Mouse (Mus musculus) kidney, adult 9 months (tissue): Measurements from ENCODE around the gene Gm3424.
A peak's percentile ranks its signal among the peaks of the same experiment; 100 is the strongest.
"Not testable (repeated sequence)": the region's sequence is repeated elsewhere in the genome, so short reads cannot be mapped to it uniquely, and the experiment has no call there.

ENCODE experiments used
- DNase-seq: peaks from one replicate; pipeline ENCODE4 v3.0.0; 2022

The Gm3424 gene

DNA sequence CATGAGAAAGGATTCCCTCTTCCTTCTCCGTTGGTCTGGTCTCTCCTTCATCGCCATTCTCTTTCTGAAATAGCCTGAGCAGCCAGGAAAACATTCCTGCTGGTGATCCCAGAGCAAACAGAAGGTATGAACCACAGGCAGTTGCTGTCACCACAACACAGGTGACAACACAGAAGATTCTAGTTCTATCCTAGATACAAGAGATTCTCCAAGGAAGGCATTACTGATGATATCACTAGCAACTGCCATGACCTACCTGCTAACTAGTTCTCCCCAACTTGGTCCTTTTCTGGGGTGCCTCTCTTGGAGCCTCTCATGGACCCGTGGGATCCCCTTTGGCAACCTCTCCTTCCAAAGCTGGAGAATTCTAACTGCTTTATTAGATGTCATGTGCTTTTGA, at the start of gene Gm3424:
Gene Gm3424 (minus strand): TSS at position 101 of the 400 bp plus-strand sequence.
- not testable (repeated sequence) for DNase-seq

DNA sequence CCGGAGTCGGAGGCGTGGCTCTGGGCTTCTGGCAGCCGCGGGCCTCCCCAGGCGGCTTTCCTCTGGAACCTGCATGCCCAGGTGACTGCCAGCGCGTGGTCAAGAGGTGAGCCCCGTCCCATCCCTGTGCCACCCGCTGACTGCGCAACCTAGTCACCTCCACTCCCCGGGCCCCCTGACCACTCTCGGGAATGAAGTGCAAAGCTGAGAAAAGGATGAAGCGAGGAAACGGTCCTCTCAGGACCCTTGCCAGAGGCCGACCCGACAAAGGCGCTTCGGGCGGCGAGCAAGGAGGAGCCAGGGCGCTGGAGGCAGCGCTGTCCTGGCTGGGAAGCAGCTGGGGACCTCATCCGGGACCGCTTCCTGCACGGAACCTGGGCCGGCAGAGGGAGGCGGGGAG, 49.7 kb upstream of the Gm3424 start:
- DNase-seq, result peak; percentile 19

DNA sequence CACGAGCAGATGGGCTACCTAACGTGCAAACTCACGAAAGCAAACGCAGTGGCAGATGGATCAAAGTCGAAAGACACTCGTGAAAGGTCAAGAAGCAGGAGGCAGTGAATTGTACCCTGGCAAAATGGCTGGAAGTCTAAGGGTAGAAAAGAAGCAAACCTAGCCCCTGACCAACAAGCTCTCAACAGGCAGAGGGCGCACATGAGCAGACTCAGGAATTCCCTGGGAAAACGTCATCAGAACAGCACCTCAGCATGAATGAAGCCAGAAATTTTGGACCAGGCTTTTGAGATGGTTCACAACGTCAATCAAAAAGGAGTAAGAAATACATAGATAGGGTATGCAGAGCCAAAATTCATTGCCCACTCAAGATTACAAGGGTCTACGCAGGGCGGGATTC, 49.0 kb upstream of the Gm3424 start:
- DNase-seq, result peak; percentile 37

DNA sequence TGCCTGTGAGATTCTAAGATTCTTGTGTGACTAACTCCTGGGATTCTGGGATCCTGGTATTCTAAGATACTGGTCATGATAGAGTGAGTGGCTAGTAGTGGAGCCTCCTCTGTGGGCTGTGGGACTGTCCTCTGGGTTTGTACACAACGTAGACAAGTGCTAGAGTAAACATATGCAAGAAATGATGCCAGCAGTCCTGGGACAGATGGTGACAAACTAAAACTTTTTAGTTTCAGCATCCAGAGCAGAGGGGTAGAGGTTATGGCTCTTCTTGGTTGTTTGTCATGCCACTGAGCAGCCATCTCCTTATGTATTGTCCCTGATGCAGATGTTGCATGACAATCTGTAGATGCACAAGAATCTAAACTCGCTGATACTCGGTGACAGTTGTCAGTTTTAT, 25.8 kb upstream of the Gm3424 start:
- not testable (repeated sequence) for DNase-seq

DNA sequence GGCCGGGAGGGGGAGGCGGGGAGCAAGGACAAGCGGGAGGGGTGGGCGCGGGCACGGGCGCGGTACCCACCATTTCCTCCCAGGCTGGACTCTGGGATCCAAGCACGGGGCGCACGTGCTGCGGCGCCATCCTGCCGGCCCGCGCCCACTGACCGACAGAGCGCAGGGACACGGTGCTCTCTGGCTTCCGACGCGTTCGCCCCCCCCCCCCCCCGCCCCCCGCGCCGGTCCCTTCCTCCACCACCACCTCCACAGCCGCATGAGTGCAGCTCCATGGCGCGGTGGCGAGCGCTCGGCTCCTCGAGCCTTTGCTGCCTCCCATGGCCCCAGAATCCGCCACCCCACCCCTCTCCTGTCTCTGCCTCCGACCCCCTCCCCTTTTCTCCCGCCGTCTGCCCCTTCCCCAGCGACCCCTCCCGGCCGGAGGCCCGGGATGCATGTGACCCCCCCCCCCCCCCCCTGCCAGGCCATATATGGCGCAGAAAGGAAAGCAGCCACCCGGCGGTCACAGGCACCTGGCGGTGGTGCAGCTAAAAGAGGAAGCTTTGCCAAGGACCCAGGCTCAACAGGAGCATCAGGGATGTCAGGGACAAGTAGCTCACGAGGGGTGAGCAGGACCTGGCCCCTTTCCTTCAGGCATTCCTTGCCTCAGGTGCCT, 17.3 kb downstream of the Gm3424 start:
- DNase-seq, result not testable (repeated sequence)

DNA sequence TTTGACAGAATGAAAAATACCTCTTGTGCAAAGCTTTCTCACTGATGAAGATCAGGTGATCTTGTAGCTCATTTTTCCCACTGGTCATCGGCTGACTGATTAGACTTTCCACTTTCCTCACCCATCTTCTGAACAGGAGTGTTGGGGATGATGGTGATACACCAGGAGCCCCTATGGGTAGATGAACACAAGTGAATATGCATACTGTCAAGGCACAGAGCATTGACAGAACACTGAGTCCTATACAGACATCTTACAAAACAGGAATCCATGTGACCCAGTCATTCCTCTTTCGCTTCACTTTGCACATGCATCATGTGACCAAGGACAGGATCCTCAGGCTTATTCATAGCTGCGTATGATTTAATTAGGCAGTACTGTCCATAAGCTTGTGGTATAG, 22.2 kb downstream of the Gm3424 start, which contains the start of gene Gm3383:
Gene Gm3383 (minus strand): TSS at position 101 of the 400 bp plus-strand sequence.
- not testable (repeated sequence) for DNase-seq
